Mouse (Mus musculus) frontal cortex, postnatal 10 days (tissue): ENCODE data around the gene Nsmf.

Source experiments
- DNase-seq, 2 experiments: peaks; one replicate each; pipeline ENCODE4 v3.0.0; 2022; ENCODE audit warnings: low spot score in 2 of 2, mixed read lengths in 1 of 2

Nsmf gene

GRCm38 (mm10) chr2:25054221-25055067 is at the start of gene Nsmf:
TSS of gene Nsmf (plus strand) at chr2:25054355.
- DNase-seq, result peak; percentile 81 to 86

- DNase-seq, result no peak
These were observed 47.4 kb upstream of the Nsmf start for GRCm38 (mm10) chr2:25006767-25007166.

- DNase-seq, result no peak
These were observed 45.9 kb upstream of the Nsmf start for GRCm38 (mm10) chr2:25008250-25008649.

- DNase-seq, result no peak
These were observed 31.5 kb upstream of the Nsmf start for GRCm38 (mm10) chr2:25022678-25023077.

DNA sequence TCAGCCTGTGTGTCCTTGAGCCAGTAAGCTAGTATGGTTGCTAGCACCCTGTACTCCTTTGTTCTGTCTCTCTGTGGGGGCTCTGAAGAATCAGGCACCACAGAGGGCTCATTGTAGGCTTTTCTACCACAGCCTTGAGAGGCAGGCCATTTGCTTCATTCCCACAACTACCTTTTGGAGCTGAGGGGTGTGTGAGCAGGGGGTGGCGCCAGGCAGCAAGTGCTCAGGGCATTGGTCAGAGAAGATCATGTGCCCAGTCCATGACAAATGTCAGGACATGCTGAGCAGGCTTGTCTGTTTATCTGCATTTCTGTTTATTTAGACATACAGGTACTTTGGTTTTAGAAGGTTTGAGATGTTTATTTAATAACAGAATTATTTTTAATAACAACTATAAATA is 29.0 kb upstream of the Nsmf start:
- DNase-seq, result no peak

- no peak for DNase-seq
These were observed 19.2 kb upstream of the Nsmf start for GRCm38 (mm10) chr2:25034994-25035393.

- DNase-seq, result no peak
These were observed 14.1 kb upstream of the Nsmf start for GRCm38 (mm10) chr2:25040089-25040488.

DNA sequence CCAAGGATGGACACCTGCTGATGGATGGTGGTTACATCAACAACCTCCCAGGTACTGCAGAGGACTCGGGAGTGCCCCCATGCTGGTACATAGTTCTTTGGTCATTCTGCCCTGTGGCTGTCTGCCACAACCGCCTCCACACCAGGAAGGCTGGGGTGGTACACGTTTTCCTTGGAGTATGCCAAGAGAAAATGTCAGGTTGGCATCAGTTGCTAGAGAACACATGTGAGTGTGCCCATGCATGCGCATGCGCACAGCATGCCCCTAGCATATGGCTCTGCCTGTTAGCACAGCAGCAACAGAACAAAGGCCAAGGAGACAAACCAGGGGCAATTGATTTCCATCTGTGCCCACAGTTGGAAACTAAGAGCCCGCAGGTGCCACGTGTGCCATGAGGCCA is 3.2 kb upstream of the Nsmf start:
- no peak for DNase-seq

DNA sequence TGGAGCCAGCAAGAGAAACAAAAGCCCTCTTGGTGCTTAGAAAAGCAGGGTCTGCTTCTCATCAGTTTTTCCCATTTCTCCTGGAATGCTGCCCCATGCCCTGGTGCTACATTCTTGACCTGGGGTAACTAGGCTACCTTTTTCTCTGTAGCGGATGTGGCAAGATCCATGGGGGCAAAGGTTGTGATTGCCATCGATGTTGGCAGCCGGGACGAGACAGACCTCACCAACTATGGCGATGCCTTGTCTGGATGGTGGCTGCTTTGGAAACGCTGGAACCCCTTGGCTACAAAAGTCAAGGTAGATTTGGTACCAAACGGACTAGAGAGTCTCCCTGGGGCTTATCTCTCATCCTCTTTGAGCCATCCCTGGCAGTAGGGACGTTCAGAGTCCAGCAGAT is 2.7 kb upstream of the Nsmf start:
- DNase-seq, result no peak

DNA sequence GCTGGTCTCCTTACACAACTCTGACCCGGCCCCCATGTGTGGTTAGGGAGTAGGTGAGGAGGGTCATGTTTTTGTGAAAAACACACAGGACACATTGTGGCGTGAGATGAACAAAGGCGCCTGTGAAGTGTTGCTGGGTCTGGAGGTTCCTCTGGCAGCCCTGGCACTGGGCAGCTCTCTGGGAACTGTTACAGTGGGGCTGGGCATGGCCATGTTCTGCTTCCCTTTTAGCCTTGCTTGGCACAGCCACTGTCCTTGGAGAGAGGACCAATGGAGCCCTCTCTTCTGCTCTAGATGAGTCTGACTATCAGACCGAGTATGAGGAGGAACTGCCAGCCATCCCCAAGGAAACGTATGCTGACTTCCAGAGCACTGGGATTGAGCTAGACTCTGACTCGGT is 1.1 kb upstream of the Nsmf start:
- no peak for DNase-seq

DNA sequence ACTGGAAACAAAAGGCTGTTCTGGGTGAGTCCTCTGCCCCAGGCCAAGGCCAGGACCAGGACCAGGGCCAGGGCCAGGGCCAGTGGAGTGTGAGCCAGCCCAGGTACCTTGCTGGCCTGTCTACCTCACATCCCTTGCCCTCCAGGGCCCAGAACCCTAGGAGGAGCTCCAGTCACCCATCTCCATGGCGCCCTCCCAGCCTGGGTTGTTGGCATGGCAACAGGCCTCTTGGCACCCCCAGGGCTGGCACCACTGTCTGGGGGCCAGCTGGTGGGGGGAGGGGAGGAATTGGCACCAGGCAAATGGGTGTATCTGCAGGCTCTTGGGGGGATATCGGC is 882 bp downstream of the Nsmf start:
- DNase-seq, result peak; percentile 74 to 86

GRCm38 (mm10) chr2:25055409-25056155 is 1.4 kb downstream of the Nsmf start:
- DNase-seq, result no peak

DNA sequence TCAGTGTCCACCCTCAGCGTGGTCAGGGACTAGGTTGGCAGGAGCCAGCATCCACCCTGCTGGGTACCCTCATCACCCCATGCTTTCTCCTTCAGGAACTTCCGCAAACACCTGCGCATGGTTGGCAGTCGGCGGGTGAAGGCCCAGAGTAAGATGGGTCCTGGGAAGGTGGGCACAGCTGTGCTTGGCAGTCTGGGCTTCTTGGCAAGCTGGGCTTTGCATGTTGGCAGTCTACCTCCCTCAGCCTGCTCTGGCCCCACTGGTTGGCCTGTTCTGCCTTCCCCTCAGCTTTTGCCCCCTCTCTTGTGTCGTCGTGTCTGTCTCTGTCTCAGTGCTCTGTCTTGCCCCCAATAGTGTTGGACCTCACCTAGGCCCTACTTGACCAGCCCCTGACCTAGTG is 4.8 kb downstream of the Nsmf start:
- DNase-seq, result no peak

DNA sequence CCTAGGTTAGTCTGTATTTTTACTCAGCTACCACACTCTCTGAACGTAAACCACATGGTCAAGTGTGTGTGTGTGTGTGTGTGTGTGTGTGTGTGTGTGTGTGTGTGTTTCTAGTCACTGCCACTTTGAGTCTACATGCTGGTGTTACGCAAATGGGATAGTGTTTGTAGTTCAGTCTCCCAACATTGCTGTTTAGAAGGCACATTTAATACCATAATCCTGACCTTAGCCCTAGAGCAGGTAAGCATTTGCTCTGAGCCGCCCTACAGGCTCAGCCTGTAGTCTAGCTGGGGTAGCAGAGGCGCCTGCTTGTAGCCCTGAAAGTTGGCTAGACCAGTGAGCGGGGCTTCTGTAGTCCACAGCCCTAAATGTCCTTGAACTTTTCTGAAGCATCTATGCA is 9.4 kb downstream of the Nsmf start:
- no peak for DNase-seq

DNA sequence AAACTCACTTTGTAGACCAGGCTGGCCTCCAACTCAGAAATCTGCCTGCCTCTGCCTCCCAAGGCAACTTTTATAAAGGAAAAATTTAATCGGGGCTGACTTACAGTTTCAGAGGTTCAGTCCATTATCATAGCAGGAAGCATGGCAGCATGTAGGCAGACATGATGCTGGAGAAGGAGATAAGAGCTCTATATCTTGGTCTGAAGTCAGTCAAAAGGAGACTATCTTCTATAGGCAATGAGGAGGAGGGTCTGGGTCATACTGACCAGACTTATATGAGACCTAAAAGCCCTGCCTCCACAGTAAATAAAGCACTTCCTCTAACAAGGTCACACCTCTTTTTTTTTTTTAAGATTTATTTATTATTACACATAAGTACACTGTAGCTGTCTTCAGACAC is 10.1 kb downstream of the Nsmf start:
- DNase-seq, result no peak

DNA sequence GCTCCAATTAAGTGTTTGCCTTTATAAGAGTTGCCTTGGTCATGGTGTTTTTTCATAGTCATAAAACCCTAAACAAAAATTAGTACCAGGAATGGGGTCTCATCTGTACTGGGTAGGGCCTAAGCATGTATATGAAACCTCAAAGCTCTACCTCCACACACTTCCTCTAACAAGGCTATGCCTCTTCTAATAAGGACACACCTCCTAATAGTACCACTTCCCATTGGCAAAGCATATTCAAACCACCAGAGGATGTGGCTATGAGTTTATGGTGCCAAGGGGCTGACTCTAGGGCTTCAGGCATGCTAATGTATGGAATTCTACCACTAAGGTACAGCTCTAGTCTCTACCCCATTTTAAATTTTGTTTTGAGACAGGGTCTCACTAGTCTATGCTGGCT is 11.4 kb downstream of the Nsmf start:
- DNase-seq, result no peak

DNA sequence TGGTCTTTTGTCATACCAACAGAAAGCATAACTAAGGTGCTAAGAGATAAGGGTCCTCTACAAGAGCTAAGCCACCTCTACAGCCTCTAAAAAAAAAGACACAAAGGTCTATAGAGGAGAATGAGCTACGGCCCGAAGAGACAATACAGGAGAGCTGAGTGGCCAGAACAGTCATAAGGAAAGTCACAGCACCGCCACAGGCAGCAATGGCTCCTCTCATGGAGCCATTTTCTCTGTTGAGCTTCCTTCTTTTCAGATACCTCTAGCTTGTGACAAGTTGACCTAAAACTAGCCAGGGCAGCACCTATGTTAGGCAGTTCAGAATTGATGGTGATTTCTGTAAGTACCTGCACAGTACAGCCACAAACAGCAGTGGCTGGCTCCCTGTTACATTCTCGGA is 12.4 kb downstream of the Nsmf start:
- DNase-seq, result no peak

DNA sequence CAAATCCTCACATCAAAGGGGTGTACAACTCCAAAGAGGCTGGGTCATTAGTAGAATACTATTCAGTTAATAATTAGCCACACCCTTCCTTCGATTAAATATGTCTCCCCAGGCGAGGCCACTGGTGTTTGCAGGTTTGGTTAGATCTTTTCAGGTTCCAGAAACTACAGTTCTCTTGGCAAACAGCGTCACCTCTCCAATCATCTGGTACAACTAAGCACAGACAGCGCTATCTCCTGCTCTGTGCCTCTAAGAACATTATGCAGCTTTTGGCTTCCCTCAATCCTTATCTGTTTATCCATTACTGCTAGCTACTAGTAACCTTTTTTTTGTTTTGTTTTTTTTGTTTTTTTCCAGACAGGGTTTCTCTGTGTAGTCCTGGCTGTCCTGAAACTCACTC is 15.4 kb downstream of the Nsmf start:
- DNase-seq, result no peak

GRCm38 (mm10) chr2:25072398-25072797 is 18.2 kb downstream of the Nsmf start:
- no peak for DNase-seq

- DNase-seq, result no peak
These were observed 21.4 kb downstream of the Nsmf start for GRCm38 (mm10) chr2:25075506-25075905.

GRCm38 (mm10) chr2:25078967-25079366 is 24.8 kb downstream of the Nsmf start:
- no peak for DNase-seq

- DNase-seq, result no peak
These were observed 25.9 kb downstream of the Nsmf start, which contains the start of gene Entpd8 for GRCm38 (mm10) chr2:25080076-25080475. TSS of gene Entpd8 (plus strand) at chr2:25080304.

DNA sequence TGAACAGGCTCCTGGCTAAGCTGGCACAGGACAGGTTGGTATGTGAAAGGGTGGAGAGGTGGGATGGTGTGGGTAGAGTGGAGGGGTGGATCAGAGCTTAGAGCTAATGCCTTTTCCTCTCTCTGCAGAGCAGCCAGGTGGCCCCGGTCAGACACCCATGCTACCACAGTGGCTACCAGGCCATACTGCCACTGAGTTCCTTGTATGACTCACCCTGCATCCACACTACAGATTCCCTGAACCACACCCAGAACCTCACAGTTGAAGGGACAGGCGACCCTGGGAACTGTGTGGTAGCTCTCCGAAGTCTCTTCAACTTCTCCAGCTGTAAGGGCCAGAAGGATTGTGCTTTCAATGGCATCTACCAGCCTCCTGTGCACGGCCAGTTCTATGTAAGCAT is 29.5 kb downstream of the Nsmf start:
- DNase-seq, result no peak
